11 mouse cellular contexts compared by ENCODE assay signal in genomic region chr1:193191675-193192283, GRCm38 (mm10). TPM values are rescaled to one million over a fixed set of nuclear protein-coding genes. Genes with fewer than 3 reads are reported as not detected.
DNase-seq lines count a peak whose midpoint lies in the region; ATAC-seq and TF ChIP-seq lines count a peak whose summit lies in the region.
"Had no signal": no experiment of that assay in that cellular context is flagged by ENCODE, and none has a peak within 500 bp of the region (broad histone marks: within the 10 kb centered on the region; RNA-seq: fewer than 3 reads in every experiment).

No protein-coding gene starts in this region.

- peak; percentile 16 for ATAC-seq in CD4-positive, CD25-positive, alpha-beta regulatory T cell, adult 4 months
- no peak for ATAC-seq in limb, embryonic 15.5 days (ENCODE audit: insufficient number of reproducible peaks, low FRiP score, low TSS enrichment, low read depth)
- ATAC-seq in hindbrain, postnatal 0 days: no peak
- ATAC-seq: forebrain, embryonic 16.5 days had no signal

- no peaks in the 10 kb centered on the region for H3K27me3 ChIP-seq in limb, embryonic 15.5 days
- no peaks in the 10 kb centered on the region for H3K27me3 ChIP-seq in hindbrain, postnatal 0 days (ENCODE audit: insufficient read depth, low read length)
- H3K27me3 ChIP-seq: hindbrain, embryonic 13.5 days had no signal

- no peak for TF ChIP-seq CTCF in hindbrain, postnatal 0 days (IDR thresholded peaks at IDR 0.05; ENCODE audit: low read depth)

- no peaks in the 10 kb centered on the region for H3K9me3 ChIP-seq in limb, embryonic 15.5 days
- H3K9me3 ChIP-seq in hindbrain, postnatal 0 days (ENCODE audit: low read length): no peaks in the 10 kb centered on the region
- H3K9me3 ChIP-seq: hindbrain, embryonic 13.5 days had no signal

- WGBS in limb, embryonic 15.5 days: 79% methylated on average over 7 of the region's 7 CpGs
- 87% methylated on average over 7 of the region's 7 CpGs for WGBS in hindbrain, postnatal 0 days

- peak; percentile 32 for DNase-seq in layer of hippocampus, adult 11-12 months (ENCODE audit: low spot score)
- DNase-seq in layer of hippocampus, adult 18-20 months (ENCODE audit: low spot score in 2 of 2): no peak
- DNase-seq in heart, adult 9 months (ENCODE audit: low spot score in 2 of 2): peak; percentile 50 to 52
- DNase-seq in hindbrain, postnatal 0 days (ENCODE audit: low spot score): no peak
- no peak for DNase-seq in adipocyte (ENCODE audit: low spot score)
- DNase-seq in kidney, adult 18-20 months: no peak
- DNase-seq: kidney, postnatal 25 days had no signal

- H3K9ac ChIP-seq in limb, embryonic 15.5 days: no peak overlapping the region
- no peak overlapping the region for H3K9ac ChIP-seq in hindbrain, postnatal 0 days (replicated peaks; ENCODE audit: low read length)
- H3K9ac ChIP-seq: hindbrain, embryonic 13.5 days had no signal

- no peak overlapping the region for H3K4me3 ChIP-seq in limb, embryonic 15.5 days
- H3K4me3 ChIP-seq in hindbrain, postnatal 0 days (ENCODE audit: low read length): no peak overlapping the region
- H3K4me3 ChIP-seq: hindbrain, embryonic 13.5 days had no signal

- no peaks in the 10 kb centered on the region for H3K36me3 ChIP-seq in limb, embryonic 15.5 days
- no peaks in the 10 kb centered on the region for H3K36me3 ChIP-seq in hindbrain, postnatal 0 days (ENCODE audit: insufficient read depth, low read length)
- H3K36me3 ChIP-seq: hindbrain, embryonic 13.5 days had no signal

- H3K4me2 ChIP-seq in limb, embryonic 15.5 days: no peak overlapping the region
- H3K4me2 ChIP-seq in hindbrain, postnatal 0 days (ENCODE audit: low read depth, low read length): no peak overlapping the region
- H3K4me2 ChIP-seq: hindbrain, embryonic 13.5 days had no signal

- peaks cover 45% of the 10 kb centered on the region for H3K4me1 ChIP-seq in limb, embryonic 15.5 days
- 0 out of 2 replicates have a peak, but pooled peaks cover 3% of the 10 kb centered on the region for H3K4me1 ChIP-seq in hindbrain, postnatal 0 days (ENCODE audit: insufficient read depth, low read length)

- H3K27ac ChIP-seq in limb, embryonic 15.5 days: peak overlapping the region; percentile 92
- no peak overlapping the region for H3K27ac ChIP-seq in hindbrain, postnatal 0 days
- H3K27ac ChIP-seq: hindbrain, embryonic 13.5 days had no signal

RNA-seq across cellular contexts. Expression of gene Traf3ip3, which starts 9.7 kb away (rescaled TPM):
- total RNA-seq in layer of hippocampus, adult 18-20 months (2021): 1 to 10 TPM; 1.4 to 1.9 TPM
- 100 to 1,000 TPM; 367 to 455 TPM for polyA plus RNA-seq in CD4-positive, CD25-positive, alpha-beta regulatory T cell, adult 4 months (2017; shearing (Covaris generic))
- 16.3 and 44.2 TPM in 2 replicates for polyA plus RNA-seq in limb, embryonic 15.5 days (2015; fragmentation: Nextera tagmentation; extraction: Ambion mirVana)
- total RNA-seq in hindbrain, postnatal 0 days (2014; rRNA removed): 0.78 and 1.5 TPM in 2 replicates
- polyA plus RNA-seq in hindbrain, postnatal 0 days (2015; fragmentation: Nextera tagmentation; extraction: Ambion mirVana): 1.9 TPM in 2 replicates

RNA-seq across cellular contexts. Expression of gene Lamb3, which starts 15.7 kb away (rescaled TPM):
- total RNA-seq in layer of hippocampus, adult 18-20 months (2021): under 1 TPM; 0.81 to 0.89 TPM
- polyA plus RNA-seq in CD4-positive, CD25-positive, alpha-beta regulatory T cell, adult 4 months (2017; shearing (Covaris generic)): 10 to 100 TPM; 22.2 to 30.4 TPM
- 8.6 and 11.1 TPM in 2 replicates for polyA plus RNA-seq in limb, embryonic 15.5 days (2015; fragmentation: Nextera tagmentation; extraction: Ambion mirVana)
- 1.0 and 1.3 TPM in 2 replicates for total RNA-seq in hindbrain, postnatal 0 days (2014; rRNA removed)
- polyA plus RNA-seq in hindbrain, postnatal 0 days (2015; fragmentation: Nextera tagmentation; extraction: Ambion mirVana): 0.36 and 0.52 TPM in 2 replicates

RNA-seq across cellular contexts. Expression of gene A130010J15Rik, which starts 23.9 kb away (rescaled TPM):
- total RNA-seq in layer of hippocampus, adult 18-20 months (2021): 1 to 10 TPM; 4.1 to 4.8 TPM
- 10 to 100 TPM; 15.7 to 16.1 TPM for polyA plus RNA-seq in CD4-positive, CD25-positive, alpha-beta regulatory T cell, adult 4 months (2017; shearing (Covaris generic))
- polyA plus RNA-seq in limb, embryonic 15.5 days (2015; fragmentation: Nextera tagmentation; extraction: Ambion mirVana): 16.5 and 18.1 TPM in 2 replicates
- 11.2 and 14.8 TPM in 2 replicates for total RNA-seq in hindbrain, postnatal 0 days (2014; rRNA removed)
- polyA plus RNA-seq in hindbrain, postnatal 0 days (2015; fragmentation: Nextera tagmentation; extraction: Ambion mirVana): 8.7 and 8.9 TPM in 2 replicates

RNA-seq across cellular contexts. Expression of gene Irf6, which starts 38.9 kb away (rescaled TPM):
- under 1 TPM; 0.81 to 0.92 TPM for total RNA-seq in layer of hippocampus, adult 18-20 months (2021)
- polyA plus RNA-seq in CD4-positive, CD25-positive, alpha-beta regulatory T cell, adult 4 months (2017; shearing (Covaris generic)): 1 to 10 TPM; 7.3 to 9.3 TPM
- 50.1 and 56.9 TPM in 2 replicates for polyA plus RNA-seq in limb, embryonic 15.5 days (2015; fragmentation: Nextera tagmentation; extraction: Ambion mirVana)
- total RNA-seq in hindbrain, postnatal 0 days (2014; rRNA removed): 0.47 and 0.78 TPM in 2 replicates
- polyA plus RNA-seq in hindbrain, postnatal 0 days (2015; fragmentation: Nextera tagmentation; extraction: Ambion mirVana): 0.44 and 0.66 TPM in 2 replicates

Comparison
In these comparisons a context has a peak if more than half of its experiments do, and no peak if none do; other contexts are left out.
1. DNase-seq: peak in layer of hippocampus, adult 11-12 months (single experiment) and heart, adult 9 months (2 of 2); none in layer of hippocampus, adult 18-20 months (0 of 2), hindbrain, postnatal 0 days (single experiment), adipocyte (single experiment) and kidney, adult 18-20 months (single experiment).